Mouse (Mus musculus) small intestine, adult 2 months (tissue): ENCODE data around the gene Nkx2-1.

Experiments
- CTCF ChIP-seq: fragments of 200-500 bp; IDR thresholded peaks from 2 replicates; pipeline ENCODE4 v1.5.1; 2012; ENCODE audit warnings: low read depth, mild to moderate bottlenecking, control low read depth, inconsistent platforms, low read length, moderate library complexity, mixed read lengths; ENCODE audit not compliant: insufficient replicate concordance, insufficient read length; ENCODE audit errors: extremely low read depth
- POLR2A ChIP-seq: fragments of 200-500 bp; IDR thresholded peaks from 2 replicates; pipeline ENCODE4 v1.6.1; 2012; ENCODE audit warnings: low read depth, mild to moderate bottlenecking, control low read depth, inconsistent platforms, low read length, moderate library complexity

GRCm38 (mm10) chr12:56531051-56531620 is 5.6 kb downstream of the Nkx2-1 start:
- TF ChIP-seq CTCF (no peak), POLR2A (no peak)
